Mouse (Mus musculus) bone marrow, adult 2 months (tissue): Measurements from ENCODE around the gene Gapt. TPM values are rescaled to one million over a fixed set of nuclear protein-coding genes. Genes with fewer than 3 reads are reported as not detected.
A peak's percentile ranks its signal among the peaks of the same experiment; 100 is the strongest.
"Not testable (repeated sequence)": the region's sequence is repeated elsewhere in the genome, so short reads cannot be mapped to it uniquely, and the experiment has no call there.

Experiments
- H3K27ac ChIP-seq: fragments of 200-500 bp; 2 replicates; pipeline ENCODE4 v1.5.1; 2012; ENCODE audit warnings: low read depth, mild to moderate bottlenecking, control low read depth, inconsistent platforms, low read length; ENCODE audit not compliant: control insufficient read depth, poor library complexity, insufficient read depth
- H3K4me1 ChIP-seq: fragments of 200-500 bp; 2 replicates; pipeline ENCODE4 v1.6.1; 2011; ENCODE audit warnings: low read length; ENCODE audit not compliant: control insufficient read depth, insufficient read depth
- H3K4me3 ChIP-seq: fragments of 200-500 bp; replicated peaks from 2 replicates; pipeline ENCODE3; 2011; ENCODE audit warnings: mild to moderate bottlenecking, low read depth, low read length, control low read depth; ENCODE audit not compliant: control insufficient read depth
- CTCF ChIP-seq: fragments of 200-500 bp; IDR thresholded peaks from 2 replicates; pipeline ENCODE4 v1.5.1; 2011; ENCODE audit warnings: low read length, control low read depth; ENCODE audit not compliant: control insufficient read depth, insufficient read depth
- POLR2A ChIP-seq: fragments of 200-500 bp; IDR thresholded peaks from 2 replicates; pipeline ENCODE4 v1.6.1; 2011; ENCODE audit warnings: low read depth, mild to moderate bottlenecking, control low read depth, low read length, borderline replicate concordance; ENCODE audit not compliant: control insufficient read depth
- WGBS: fragments of 180-500 bp; shearing (Covaris S2); methylation state at CpG from one replicate; pipeline ENCODE4 v1.1.7; 2018; 5-methylcytosine and 5-hydroxymethylcytosine counted together
- polyA plus RNA-seq: library from polyadenylated mRNA; stranded (reverse); fragments of >200 nt; gene quantifications from 2 replicates; pipeline ENCODE4 v1.2.4, GENCODE M21; 2011; ENCODE audit warnings: low replicate concordance; ENCODE audit not compliant: missing spikeins, insufficient read depth, insufficient read length

Gene Gapt
- 1.8 and 8.2 TPM in 2 replicates for polyA plus RNA-seq

DNA sequence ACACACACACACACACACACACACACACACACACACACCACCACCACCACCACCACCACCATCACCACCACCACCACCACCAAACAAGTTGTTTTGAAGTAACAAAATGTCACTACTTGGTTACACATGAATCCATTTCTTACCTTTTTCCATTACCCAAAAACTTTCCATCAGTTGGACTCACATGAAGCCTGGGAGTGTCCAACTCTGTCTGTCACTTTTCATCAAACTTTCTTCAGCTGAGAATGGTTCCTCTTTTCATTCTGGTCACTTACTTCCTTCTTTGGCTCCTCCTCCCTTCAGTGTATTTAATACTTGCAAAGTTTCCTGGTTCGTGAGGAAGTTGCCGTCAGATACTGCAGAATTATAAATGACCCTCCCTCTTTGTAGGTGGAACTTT lies at the start of gene Gapt:
Gapt (minus strand) TSS at position 259 of the 400 bp plus-strand sequence.
- H3K4me3 ChIP-seq, result peak within 1 kb of the TSS; percentile 93
- H3K4me1 ChIP-seq, result peaks cover 3% of the 10 kb centered on the region; the same call in 1 of the 2 replicates
- TF ChIP-seq POLR2A (no peak), CTCF (no peak)
- 2% methylated on average over 2 of the region's 2 CpGs for WGBS
- peak within 1 kb of the TSS; percentile 87 for H3K27ac ChIP-seq

DNA sequence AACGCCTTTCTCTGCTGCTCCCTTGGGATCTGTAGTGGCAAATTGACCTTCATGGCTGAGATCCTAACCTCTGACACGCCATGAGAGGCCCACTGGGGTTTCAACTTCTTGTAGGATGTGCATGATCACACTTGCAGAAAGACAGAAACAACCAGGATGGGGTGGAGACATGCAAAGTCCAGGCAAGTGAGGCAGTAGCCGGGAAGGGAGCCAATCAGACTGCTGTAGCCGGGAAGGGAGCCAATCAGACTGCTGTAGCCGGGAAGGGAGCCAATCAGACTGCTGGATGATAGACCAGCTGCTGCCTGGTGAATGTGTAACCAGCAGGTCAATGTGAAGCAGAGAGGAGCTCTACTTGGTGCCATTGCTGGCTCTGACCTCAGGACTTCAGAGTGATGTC lies 49.2 kb upstream of the Gapt start:
- TF ChIP-seq CTCF (no peak), POLR2A (no peak)
- H3K27ac ChIP-seq, result no peak overlapping the region
- H3K4me3 ChIP-seq, result no peak overlapping the region
- WGBS, result 76% methylated on average over 5 of the region's 5 CpGs
- no peaks in the 10 kb centered on the region for H3K4me1 ChIP-seq

DNA sequence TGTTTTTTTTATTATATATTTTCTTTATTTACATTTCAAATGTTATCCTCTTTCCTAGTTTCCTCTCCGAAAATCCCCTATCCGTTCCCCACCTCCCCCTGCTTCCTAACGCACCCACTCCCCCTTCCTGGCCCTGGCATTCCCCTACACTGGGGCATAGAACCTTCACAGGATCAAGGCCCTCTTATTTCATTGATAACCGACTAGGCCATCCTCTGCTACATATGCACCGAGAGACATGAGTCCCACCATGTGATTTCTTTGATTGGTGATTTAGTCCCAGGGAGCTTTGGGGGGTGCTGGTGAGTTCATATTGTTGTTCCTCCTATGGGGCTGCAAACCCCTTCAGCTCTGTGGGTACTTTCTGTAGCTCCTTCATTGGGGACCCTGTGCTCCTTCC lies 47.7 kb upstream of the Gapt start:
- H3K4me3 ChIP-seq, H3K4me1 ChIP-seq, H3K27ac ChIP-seq: not testable (repeated sequence)
- WGBS, result 84% methylated on average over 5 of the region's 5 CpGs

DNA sequence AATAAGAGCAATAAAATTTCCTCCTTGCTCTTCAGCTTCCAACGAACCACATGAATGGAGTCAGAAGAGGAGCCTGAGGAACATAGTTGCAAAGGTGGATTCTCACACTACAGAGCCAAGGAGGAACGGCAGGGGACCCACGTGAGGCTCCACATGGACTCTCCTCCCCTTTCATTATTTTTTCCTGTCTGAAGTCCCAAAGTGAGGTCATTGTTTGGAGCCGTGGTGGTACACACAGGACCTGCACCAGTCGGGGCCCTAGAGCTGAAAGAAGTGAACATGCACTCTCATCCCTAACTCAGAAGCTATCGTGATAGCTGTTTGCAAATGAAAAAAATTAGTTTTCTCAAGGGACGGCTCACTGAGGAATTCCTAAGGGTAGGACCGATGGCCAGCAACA lies 47.1 kb upstream of the Gapt start:
- TF ChIP-seq CTCF (no peak), POLR2A (no peak)
- Histone ChIP-seq H3K27ac (no peak overlapping the region), H3K4me3 (no peak overlapping the region), H3K4me1 (no peaks in the 10 kb centered on the region)
- WGBS, result 82% methylated on average over 8 of the region's 8 CpGs

DNA sequence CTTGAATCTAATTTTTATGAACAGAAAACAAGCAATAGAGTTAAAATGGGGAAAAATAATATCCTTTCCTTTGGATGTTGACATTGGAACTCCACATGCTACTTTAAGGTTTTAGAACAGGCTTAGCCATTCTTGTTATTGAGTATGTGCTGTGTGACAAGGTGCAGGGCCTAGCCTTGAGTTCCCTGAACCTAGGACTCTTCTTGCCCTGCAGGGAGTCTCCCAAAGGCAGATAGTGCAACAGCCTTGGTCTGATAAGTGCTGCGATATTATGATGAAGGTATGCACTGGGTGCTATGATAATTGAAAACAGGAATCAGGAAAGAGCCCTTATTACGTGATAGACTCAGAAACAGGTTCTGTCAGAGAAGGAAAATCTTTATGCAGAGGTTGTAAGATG lies 44.9 kb upstream of the Gapt start:
- 85% methylated on average over 2 of the region's 2 CpGs for WGBS
- TF ChIP-seq POLR2A (no peak), CTCF (no peak)

DNA sequence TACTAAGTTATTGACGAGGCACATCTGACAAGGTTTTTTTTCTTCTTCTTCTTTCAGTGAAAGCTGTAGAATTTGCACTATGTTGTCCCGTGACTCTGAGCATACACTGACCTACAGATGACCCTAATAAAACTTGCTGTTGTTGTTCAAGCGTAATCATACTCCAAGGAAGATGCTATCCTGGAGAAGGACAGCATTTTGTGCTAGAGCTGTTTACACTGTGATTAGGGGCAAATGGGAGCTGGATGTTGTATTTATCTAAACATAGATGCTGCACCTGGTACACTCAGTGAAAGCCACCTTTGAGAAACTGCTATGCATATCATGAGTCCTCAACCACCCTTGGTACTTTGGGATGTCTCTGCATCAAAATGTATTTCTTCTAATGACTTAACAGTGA lies 44.4 kb upstream of the Gapt start:
- TF ChIP-seq POLR2A (no peak), CTCF (no peak)
- Histone ChIP-seq H3K4me3 (no peak overlapping the region), H3K27ac (no peak overlapping the region), H3K4me1 (no peaks in the 10 kb centered on the region)
- WGBS, result 72% methylated on average over 3 of the region's 3 CpGs

More for the DNA sequence above, 44.9 kb upstream of the Gapt start:
- no peak overlapping the region for H3K27ac ChIP-seq
- H3K4me1 ChIP-seq, result no peaks in the 10 kb centered on the region
- H3K4me3 ChIP-seq, result no peak overlapping the region

DNA sequence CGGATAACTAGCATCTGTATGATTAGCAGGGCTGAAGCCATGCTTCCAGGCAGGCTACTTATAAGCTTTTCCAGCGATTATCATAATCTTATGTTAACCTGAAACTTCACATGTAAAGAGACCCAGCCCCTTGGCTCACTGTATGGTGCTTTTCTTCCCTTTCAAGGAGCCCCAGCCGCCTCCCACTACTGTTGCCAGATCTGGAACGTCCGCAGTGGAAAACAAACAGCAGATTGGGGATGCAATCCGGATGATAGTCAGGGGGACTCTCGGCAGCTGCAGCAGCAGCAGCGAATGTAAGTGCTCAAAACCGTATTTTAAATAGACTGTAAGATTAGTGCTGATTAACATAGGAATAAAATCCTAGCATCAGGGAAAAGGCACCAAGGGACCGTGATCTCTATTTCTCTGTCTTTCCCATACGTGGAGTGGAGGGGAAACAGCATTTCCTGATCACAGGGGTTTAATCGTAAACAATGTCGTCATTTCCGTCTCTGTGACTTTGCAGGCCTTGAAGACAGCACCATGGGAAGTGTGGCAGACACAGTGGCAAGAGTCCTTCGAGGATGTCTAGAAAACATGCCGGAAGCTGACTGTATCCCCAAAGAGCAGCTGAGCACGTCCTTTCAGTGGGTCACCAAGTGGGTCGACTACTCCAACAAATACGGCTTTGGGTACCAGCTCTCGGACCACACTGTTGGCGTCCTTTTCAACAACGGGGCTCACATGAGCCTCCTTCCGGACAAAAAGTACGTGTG lies 41.7 kb upstream of the Gapt start:
- TF ChIP-seq CTCF, result no peak
- TF ChIP-seq POLR2A, result no peak

DNA sequence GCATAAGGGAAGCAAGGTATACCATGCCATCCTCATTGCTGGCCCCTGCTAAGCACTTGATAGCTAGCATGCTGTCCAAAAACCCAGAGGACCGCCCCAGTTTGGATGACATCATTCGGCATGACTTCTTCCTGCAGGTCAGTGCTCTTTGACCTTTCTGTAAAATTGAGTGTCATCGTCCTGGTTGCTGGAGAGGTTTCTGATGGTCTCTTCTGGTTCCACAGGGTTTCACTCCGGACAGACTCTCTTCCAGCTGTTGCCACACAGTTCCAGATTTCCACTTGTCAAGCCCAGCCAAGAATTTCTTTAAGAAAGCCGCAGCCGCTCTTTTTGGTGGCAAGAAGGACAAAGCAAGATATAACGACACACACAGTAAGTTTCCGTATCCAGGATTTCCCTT lies 40.8 kb upstream of the Gapt start:
- TF ChIP-seq CTCF (no peak), POLR2A (no peak)
- Histone ChIP-seq H3K4me3 (no peak overlapping the region), H3K4me1 (no peaks in the 10 kb centered on the region; the same call in 1 of the 2 replicates), H3K27ac (no peak overlapping the region)
- WGBS, result 87% methylated on average over 8 of the region's 8 CpGs

More for the DNA sequence above, 41.7 kb upstream of the Gapt start:
- Histone ChIP-seq H3K27ac (no peak overlapping the region), H3K4me1 (no peaks in the 10 kb centered on the region; the same call in 1 of the 2 replicates), H3K4me3 (no peak overlapping the region)
- WGBS, result 78% methylated on average over 24 of the region's 24 CpGs
